Mouse (Mus musculus): ENCODE results near the gene Resp18. TPM values are rescaled to one million over a fixed set of nuclear protein-coding genes. Genes with fewer than 3 reads are reported as not detected.

The Resp18 gene
- polyA plus RNA-seq (2012; rRNA removed; ENCODE audit: low replicate concordance): not detected in 2 replicates

DNA sequence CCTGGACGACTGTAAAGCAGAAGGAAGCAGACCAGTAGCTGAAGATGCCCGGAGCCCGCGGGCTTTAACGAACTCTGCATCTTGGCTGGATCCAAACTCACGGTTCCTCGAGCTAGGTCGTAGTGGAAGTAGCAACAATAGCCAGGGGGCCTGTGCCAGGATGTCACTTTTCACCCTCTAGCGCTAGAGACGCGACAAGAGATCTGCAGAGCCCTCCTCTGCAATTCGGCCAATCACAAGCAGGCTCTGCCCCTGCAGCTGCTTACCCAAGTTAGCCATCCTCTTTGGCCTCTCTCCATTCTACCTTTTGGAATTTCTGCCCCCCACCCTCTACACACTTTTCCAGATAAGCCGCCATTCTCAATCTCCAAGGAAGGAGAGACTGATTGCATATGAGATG lies at the start of gene Resp18:
Gene Resp18, minus strand, starts transcription at position 188 of the 400 bp plus-strand sequence.

DNA sequence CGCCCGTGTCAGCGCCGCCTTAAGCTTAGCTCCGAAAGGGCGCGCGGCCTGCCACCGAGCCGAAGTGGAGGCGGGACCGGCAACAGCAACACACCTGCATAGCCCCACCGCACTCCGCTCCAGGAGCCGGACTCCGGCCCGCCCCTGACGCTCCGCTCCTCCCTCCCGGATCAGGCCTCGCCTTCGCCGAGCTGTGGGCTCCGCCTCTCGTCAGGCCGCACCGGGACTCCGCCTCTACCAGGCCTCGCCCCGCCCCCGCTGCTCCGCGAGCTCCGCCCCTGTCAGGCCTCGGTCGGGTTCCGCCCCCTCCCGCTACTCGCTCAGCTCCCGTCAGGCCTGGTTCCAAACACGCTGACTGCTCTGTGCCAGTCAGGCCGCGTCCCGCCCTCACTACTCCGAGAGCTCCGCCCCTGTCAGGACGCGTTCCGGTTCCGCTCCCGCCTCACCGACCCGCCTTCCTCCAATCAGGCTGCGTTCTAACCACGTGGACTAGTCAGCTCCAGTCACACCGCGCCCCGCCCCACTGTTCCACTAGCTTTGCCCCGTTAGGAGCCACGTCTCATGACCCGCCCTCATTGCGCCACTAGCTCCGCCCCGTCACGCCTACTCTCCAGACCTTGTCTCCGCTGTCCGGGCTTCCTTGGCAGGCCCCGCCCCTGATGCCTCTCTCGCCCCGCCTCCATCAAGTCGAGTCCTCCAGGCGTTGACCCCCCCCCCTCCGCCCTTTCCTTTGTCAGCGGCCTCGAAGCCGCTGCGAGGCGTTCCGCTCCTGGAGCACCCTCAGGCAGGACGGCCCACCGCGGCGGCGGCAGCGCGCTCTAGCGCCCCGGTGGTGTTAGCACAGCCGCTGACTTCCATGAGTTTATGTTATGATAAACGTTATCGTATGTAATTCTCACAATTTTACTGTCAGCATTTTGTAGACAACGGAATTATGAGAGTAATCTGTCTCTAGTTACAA lies 39.3 kb upstream of the Resp18 start, which contains the start of gene Dnpep:
Gene Dnpep, minus strand, starts transcription at position 750 of the 961 bp plus-strand sequence.

DNA sequence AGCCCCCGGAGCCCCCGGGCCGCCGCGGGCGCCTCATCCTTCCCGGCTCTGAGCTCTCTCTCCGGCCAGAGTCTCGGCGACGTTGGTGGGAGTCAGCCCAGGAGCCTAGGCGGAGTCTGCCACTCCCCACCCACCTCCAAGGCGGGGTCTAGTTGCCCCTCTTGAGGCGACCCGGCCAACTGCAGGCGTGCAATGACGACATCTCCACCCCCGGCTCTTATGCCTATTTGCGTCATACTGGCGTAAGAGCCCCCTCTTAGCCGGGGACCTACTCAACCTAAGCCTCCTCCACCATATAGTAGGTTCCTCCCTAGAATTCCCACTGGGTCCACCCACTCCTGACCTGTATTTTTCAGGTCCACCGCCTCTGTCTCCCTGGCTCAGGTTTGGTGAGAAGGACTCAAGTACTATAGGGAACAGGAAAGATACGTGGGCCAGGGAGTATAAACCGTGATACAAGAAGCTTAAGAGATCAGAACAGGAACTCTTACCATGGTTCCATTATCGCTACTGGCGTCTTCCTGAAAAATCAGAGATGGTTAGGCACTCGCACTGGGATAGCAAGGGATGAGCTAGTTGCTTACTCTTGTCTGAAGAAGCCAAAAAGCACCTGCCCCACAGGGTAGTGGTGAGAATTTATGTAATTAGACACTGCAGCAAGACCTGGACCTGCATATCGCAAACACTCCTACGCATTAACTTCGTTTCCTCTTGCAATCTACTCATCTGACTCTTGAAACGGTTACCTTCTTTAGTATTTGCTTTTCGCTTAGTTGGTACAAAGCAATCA lies 13.9 kb downstream of the Resp18 start, which contains the start of gene Ptprn:
Gene Ptprn, minus strand, starts transcription at position 412 of the 790 bp plus-strand sequence.

GRCm38 (mm10) chr1:75236117-75237050 lies 41.8 kb downstream of the Resp18 start, which contains the start of gene Dnajb2:
Gene Dnajb2, plus strand, starts transcription at chr1:75236406.

GRCm38 (mm10) chr1:75231664-75232152 lies 46.5 kb downstream of the Resp18 start, which contains the start of gene A630095N17Rik:
Gene A630095N17Rik, minus strand, starts transcription at chr1:75232102.

Other genes starting within 250 kb of the Resp18 start
- gene Nhej1, start 153.2 kb downstream of the Resp18 start, polyA plus RNA-seq (2012; rRNA removed; ENCODE audit: low replicate concordance): 3.5 and 6.6 TPM in 2 replicates
- 0.43 and 1.3 TPM in 2 replicates for gene Slc23a3, start 144.5 kb downstream of the Resp18 start, polyA plus RNA-seq (2012; rRNA removed; ENCODE audit: low replicate concordance)
- 47.3 and 55.4 TPM in 2 replicates for gene Cnppd1, start 135.7 kb downstream of the Resp18 start, polyA plus RNA-seq (2012; rRNA removed; ENCODE audit: low replicate concordance)
- 100 and 133 TPM in 2 replicates for gene Retreg2, start 135.6 kb downstream of the Resp18 start, polyA plus RNA-seq (2012; rRNA removed; ENCODE audit: low replicate concordance)
- gene Zfand2b, start 109.8 kb downstream of the Resp18 start, polyA plus RNA-seq (2012; rRNA removed; ENCODE audit: low replicate concordance): 65.1 and 66.9 TPM in 2 replicates
- 32.2 and 39.4 TPM in 2 replicates for gene Abcb6, start 98.0 kb downstream of the Resp18 start, polyA plus RNA-seq (2012; rRNA removed; ENCODE audit: low replicate concordance)
- 18.2 and 25.3 TPM in 2 replicates for gene Ankzf1, start 86.3 kb downstream of the Resp18 start, polyA plus RNA-seq (2012; rRNA removed; ENCODE audit: low replicate concordance)
- 62.4 and 75.2 TPM in 2 replicates for gene Atg9a, start 86.2 kb downstream of the Resp18 start, polyA plus RNA-seq (2012; rRNA removed; ENCODE audit: low replicate concordance)
- gene Glb1l, start 67.6 kb downstream of the Resp18 start, polyA plus RNA-seq (2012; rRNA removed; ENCODE audit: low replicate concordance): 23.9 and 39.1 TPM in 2 replicates
- gene Stk16, start 67.6 kb downstream of the Resp18 start, polyA plus RNA-seq (2012; rRNA removed; ENCODE audit: low replicate concordance): 186 and 199 TPM in 2 replicates
- gene Tuba4a, start 58.5 kb downstream of the Resp18 start, polyA plus RNA-seq (2012; rRNA removed; ENCODE audit: low replicate concordance): 15.5 and 34.7 TPM in 2 replicates
- not detected in 2 replicates for gene A630095N17Rik, start 46.3 kb downstream of the Resp18 start, polyA plus RNA-seq (2012; rRNA removed; ENCODE audit: low replicate concordance)
- 42.8 TPM in 2 replicates for gene Dnajb2, start 42.0 kb downstream of the Resp18 start, polyA plus RNA-seq (2012; rRNA removed; ENCODE audit: low replicate concordance)
- gene Ptprn, start 13.9 kb downstream of the Resp18 start, polyA plus RNA-seq (2012; rRNA removed; ENCODE audit: low replicate concordance): 0.04 TPM in 2 replicates
- 152 and 178 TPM in 2 replicates for gene Dnpep, start 39.6 kb upstream of the Resp18 start, polyA plus RNA-seq (2012; rRNA removed; ENCODE audit: low replicate concordance)
- gene Des, start 81.9 kb upstream of the Resp18 start, polyA plus RNA-seq (2012; rRNA removed; ENCODE audit: low replicate concordance): 47.0 and 310 TPM in 2 replicates
- gene Speg, start 96.9 kb upstream of the Resp18 start, polyA plus RNA-seq (2012; rRNA removed; ENCODE audit: low replicate concordance): 20.5 and 125 TPM in 2 replicates
- gene Gmppa, start 157.5 kb upstream of the Resp18 start, polyA plus RNA-seq (2012; rRNA removed; ENCODE audit: low replicate concordance): 134 and 167 TPM in 2 replicates
- gene Asic4, start 172.0 kb upstream of the Resp18 start, polyA plus RNA-seq (2012; rRNA removed; ENCODE audit: low replicate concordance): 0.09 and 0.51 TPM in 2 replicates
- gene Chpf, start 200.9 kb upstream of the Resp18 start, polyA plus RNA-seq (2012; rRNA removed; ENCODE audit: low replicate concordance): 83.3 and 185 TPM in 2 replicates
- 2.2 and 3.9 TPM in 2 replicates for gene Tmem198, start 201.1 kb upstream of the Resp18 start, polyA plus RNA-seq (2012; rRNA removed; ENCODE audit: low replicate concordance)
- gene Obsl1, start 228.0 kb upstream of the Resp18 start, polyA plus RNA-seq (2012; rRNA removed; ENCODE audit: low replicate concordance): 15.6 and 98.4 TPM in 2 replicates
- 4.4 and 20.8 TPM in 2 replicates for gene Inha, start 228.7 kb upstream of the Resp18 start, polyA plus RNA-seq (2012; rRNA removed; ENCODE audit: low replicate concordance)
- 21.2 and 34.0 TPM in 2 replicates for gene Stk11ip, start 243.1 kb upstream of the Resp18 start, polyA plus RNA-seq (2012; rRNA removed; ENCODE audit: low replicate concordance)

Measured in subcutaneous adipose tissue, adult 2 months (tissue).